Mouse (Mus musculus): Measurements from ENCODE around the gene Dmrtc2.

The Dmrtc2 gene

GRCm38 (mm10) chr7:24902630-24903443, 33.0 kb downstream of the Dmrtc2 start, which contains the start of gene Arhgef1:
Gene Arhgef1, plus strand, starts transcription at chr7:24902912.
- DNase-seq: peak; percentile 70

GRCm38 (mm10) chr7:24903444-24903825, 33.6 kb downstream of the Dmrtc2 start:
- DNase-seq: no peak

GRCm38 (mm10) chr7:24904070-24904483, 34.2 kb downstream of the Dmrtc2 start:
- DNase-seq: peak; percentile 98

DNA sequence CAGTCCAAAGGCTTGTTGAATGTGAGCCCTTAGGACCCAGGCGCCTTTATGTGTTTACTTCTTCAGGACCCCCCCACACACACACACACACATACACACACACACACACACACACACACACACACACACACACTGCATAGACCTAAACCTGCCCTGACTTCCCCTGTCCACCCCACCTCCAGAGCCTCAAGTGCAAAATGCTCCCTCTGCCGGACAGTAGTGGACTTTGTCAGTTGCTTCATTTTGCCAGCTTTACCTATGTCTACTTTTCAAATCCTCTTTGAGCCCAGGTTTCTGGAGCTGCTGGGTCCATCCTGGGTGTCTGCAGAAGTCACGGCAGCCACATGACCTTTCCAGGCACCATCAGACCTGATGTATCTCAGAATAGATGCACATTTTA, 35.1 kb downstream of the Dmrtc2 start:
- DNase-seq: peak; percentile 76

GRCm38 (mm10) chr7:24906551-24906950, 36.7 kb downstream of the Dmrtc2 start:
- DNase-seq: no peak

GRCm38 (mm10) chr7:24907211-24907748, 37.4 kb downstream of the Dmrtc2 start:
- no peak for DNase-seq

GRCm38 (mm10) chr7:24912480-24912879, 42.6 kb downstream of the Dmrtc2 start:
- no peak for DNase-seq

GRCm38 (mm10) chr7:24918763-24919323, 49.0 kb downstream of the Dmrtc2 start:
- DNase-seq: no peak

DNA sequence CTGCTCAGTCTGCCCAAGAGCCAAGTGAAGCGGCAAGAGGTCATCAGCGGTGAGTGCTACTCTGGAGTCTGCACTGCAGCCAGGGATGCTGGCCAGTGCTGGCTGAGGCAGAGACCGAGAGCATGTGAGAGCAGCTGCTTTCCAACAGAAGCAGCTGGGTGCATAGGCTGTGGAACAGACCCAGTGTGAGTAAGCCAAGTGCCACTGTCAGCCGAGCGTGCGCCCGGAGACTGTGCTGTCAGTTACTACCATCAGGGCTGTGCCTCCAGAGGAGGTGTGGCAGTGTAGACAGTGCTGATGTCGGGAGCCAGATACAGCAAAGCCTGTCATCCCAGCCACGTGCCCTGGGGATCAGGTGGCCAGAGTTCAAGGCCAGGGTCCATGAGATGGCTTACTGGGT, 49.9 kb downstream of the Dmrtc2 start:
- no peak for DNase-seq
